Mouse (Mus musculus) spleen, adult 2 months (tissue): Measurements from ENCODE around the gene Defb43.

Experiments
- CTCF ChIP-seq: fragments of 200-500 bp; IDR thresholded peaks from 2 replicates; pipeline ENCODE4 v1.5.1; 2011; ENCODE audit warnings: mild to moderate bottlenecking, inconsistent platforms; ENCODE audit not compliant: insufficient read depth, insufficient read length, insufficient replicate concordance; ENCODE audit errors: extremely low read depth
- POLR2A ChIP-seq: fragments of 200-500 bp; IDR thresholded peaks from 2 replicates; pipeline ENCODE4 v1.6.1; 2011; ENCODE audit warnings: low read depth, low read length, inconsistent platforms

DNA sequence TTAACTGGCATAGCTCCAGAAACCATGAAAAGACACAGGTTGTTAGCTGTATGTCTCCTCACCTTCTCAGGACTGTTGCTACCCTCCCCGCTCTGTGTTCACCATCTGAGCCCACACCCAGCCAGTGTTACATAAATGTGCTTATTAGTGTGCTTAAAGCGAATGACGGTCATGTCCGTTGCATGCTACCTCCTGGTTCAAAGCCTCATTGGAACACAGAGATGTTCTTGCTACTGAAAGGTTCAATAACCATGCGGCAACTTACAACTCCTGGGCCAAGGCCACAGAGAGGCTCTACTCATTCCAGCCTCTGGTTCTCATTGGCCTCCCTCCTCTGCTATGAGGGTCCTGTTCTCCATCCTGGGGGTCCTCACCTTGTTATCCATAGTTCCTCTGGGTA lies at the start of gene Defb43:
- TF ChIP-seq POLR2A (no peak), CTCF (no peak)
